Mouse (Mus musculus) midbrain, embryonic 11.5 days (tissue): ENCODE measurements around the gene Lrrc25. TPM values are rescaled to one million over a fixed set of nuclear protein-coding genes. Genes with fewer than 3 reads are reported as not detected.
"Not testable (repeated sequence)": the region's sequence is repeated elsewhere in the genome, so short reads cannot be mapped to it uniquely, and the experiment has no call there.

Source experiments
- ATAC-seq: fragments of 200-750 bp; cut with Nextera tagmentation; 2 replicates; pipeline ENCODE4 v1.8.0; 2017; ENCODE audit warnings: moderate TSS enrichment, moderate library complexity; ENCODE audit not compliant: low FRiP score
- DNase-seq: peaks from one replicate; pipeline ENCODE4 v3.0.0; 2015; ENCODE audit warnings: low spot score; ENCODE audit errors: missing footprints
- H3K27ac ChIP-seq: fragments of 300-500 bp; sonication (generic); 2 replicates; pipeline ENCODE4 v1.5.1; 2014; ENCODE audit warnings: low read depth, low read length
- H3K27me3 ChIP-seq: fragments of 300-500 bp; sonication (generic); 2 replicates; pipeline ENCODE4 v1.6.1; 2014; ENCODE audit warnings: mild to moderate bottlenecking, low read length, moderate library complexity, mixed read lengths; ENCODE audit not compliant: control insufficient read depth, insufficient read depth
- H3K36me3 ChIP-seq: fragments of 300-500 bp; sonication (generic); 2 replicates; pipeline ENCODE4 v1.6.1; 2014; ENCODE audit warnings: mild to moderate bottlenecking, low read length, moderate library complexity, mixed read lengths; ENCODE audit not compliant: control insufficient read depth, insufficient read depth
- H3K4me1 ChIP-seq: fragments of 300-500 bp; sonication (generic); 2 replicates; pipeline ENCODE4 v1.6.1; 2014; ENCODE audit warnings: low read length; ENCODE audit not compliant: control insufficient read depth, insufficient read depth
- H3K4me2 ChIP-seq: fragments of 300-500 bp; sonication (generic); 2 replicates; pipeline ENCODE4 v1.6.1; 2014; ENCODE audit warnings: mild to moderate bottlenecking, moderate library complexity
- H3K4me3 ChIP-seq: fragments of 300-500 bp; sonication (generic); 2 replicates; pipeline ENCODE4 v1.5.1; 2014; ENCODE audit warnings: low read depth, low read length
- H3K9ac ChIP-seq: fragments of 300-500 bp; sonication (generic); 2 replicates; pipeline ENCODE4 v1.6.1; 2014; ENCODE audit warnings: low read length
- H3K9me3 ChIP-seq: fragments of 300-500 bp; sonication (generic); 2 replicates; pipeline ENCODE4 v1.6.1; 2016; ENCODE audit warnings: low read length; ENCODE audit not compliant: control insufficient read depth
- WGBS: fragments of 180-500 bp; shearing (Covaris S2); extraction: QIAGEN DNeasy Blood & Tissue Kit; methylation state at CpG from one replicate; pipeline ENCODE4 v1.1.7; 2014; 5-methylcytosine and 5-hydroxymethylcytosine counted together
- polyA plus RNA-seq: library from polyadenylated mRNA; unstranded; fragments of >200 nt; fragmentation: Nextera tagmentation; extraction: Ambion mirVana; gene quantifications from 2 replicates; pipeline ENCODE4 v1.2.1, GENCODE M21; 2014

Lrrc25 gene
- polyA plus RNA-seq, 1 experiment from 2014 or later: 1.2 TPM

DNA sequence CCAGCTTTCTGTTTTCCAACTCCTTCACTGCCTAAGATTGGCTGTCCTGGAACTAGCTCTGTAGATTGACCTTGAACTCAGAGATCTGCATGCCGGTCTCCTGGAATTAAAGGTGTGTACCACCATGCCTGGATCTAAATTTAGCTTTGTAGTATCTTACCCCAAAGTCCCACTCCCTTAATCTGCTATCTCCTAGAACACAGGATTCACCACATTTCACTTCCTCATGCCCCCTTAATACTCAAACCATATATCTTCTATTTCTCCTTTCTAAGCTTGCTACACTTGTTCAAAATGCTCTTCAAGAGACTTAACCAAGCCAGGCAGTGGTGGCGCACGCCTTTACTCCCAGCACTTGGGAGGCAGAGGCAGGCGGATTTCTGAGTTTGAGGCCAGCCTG, 28.0 kb upstream of the Lrrc25 start:
- H3K4me3 ChIP-seq, H3K9me3 ChIP-seq, H3K27me3 ChIP-seq, H3K27ac ChIP-seq, DNase-seq, H3K4me2 ChIP-seq, H3K4me1 ChIP-seq, ATAC-seq, H3K36me3 ChIP-seq, H3K9ac ChIP-seq: not testable (repeated sequence)
- WGBS: 93% methylated on average over 4 of the region's 4 CpGs

DNA sequence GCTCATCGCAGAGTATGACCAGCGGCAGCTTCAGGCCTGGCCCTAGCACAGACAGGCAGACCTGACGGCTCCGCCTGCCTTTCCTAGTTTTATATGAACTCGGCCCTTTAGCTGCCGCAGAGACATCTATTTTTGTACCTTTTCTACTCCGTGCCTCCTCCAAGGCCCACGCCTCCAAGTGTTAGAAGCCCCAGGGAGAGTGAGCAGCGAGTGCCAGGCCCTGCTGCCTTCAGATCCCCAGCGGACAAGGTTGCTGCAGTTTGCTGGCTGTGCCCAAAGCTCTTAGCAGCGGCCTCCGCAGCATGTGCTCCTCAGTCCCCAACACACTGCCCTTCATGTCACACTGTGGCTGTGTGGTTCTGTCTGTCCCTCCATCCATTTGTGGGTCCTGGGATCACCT, 24.4 kb upstream of the Lrrc25 start:
- no peak overlapping the region for H3K4me3 ChIP-seq
- 89% methylated on average over 12 of the region's 12 CpGs for WGBS
- H3K4me2 ChIP-seq: no peak overlapping the region
- H3K9me3 ChIP-seq: no peaks in the 10 kb centered on the region
- DNase-seq (no peak), ATAC-seq (no peak)
- peaks cover 3% of the 10 kb centered on the region; the same call in 1 of the 2 replicates for H3K27me3 ChIP-seq
- no peak overlapping the region for H3K9ac ChIP-seq
- H3K27ac ChIP-seq: no peak overlapping the region
- H3K4me1 ChIP-seq: peaks cover 11% of the 10 kb centered on the region
- H3K36me3 ChIP-seq: 0 out of 2 replicates have a peak, but pooled peaks cover 3% of the 10 kb centered on the region

- H3K4me3 ChIP-seq: no peak overlapping the region
- H3K36me3 ChIP-seq: 0 out of 2 replicates have a peak, but pooled peaks cover 3% of the 10 kb centered on the region
- no peak overlapping the region for H3K4me2 ChIP-seq
- peaks cover 6% of the 10 kb centered on the region; the same call in 1 of the 2 replicates for H3K27me3 ChIP-seq
- WGBS: 50% methylated on average over 8 of the region's 8 CpGs
- DNase-seq (peak; percentile 83), ATAC-seq (no peak)
- no peak overlapping the region for H3K27ac ChIP-seq
- H3K9me3 ChIP-seq: no peaks in the 10 kb centered on the region
- peak overlapping the region; percentile 25; the same call in 1 of the 2 replicates for H3K9ac ChIP-seq
- H3K4me1 ChIP-seq: peaks cover 19% of the 10 kb centered on the region
These were observed 22.8 kb upstream of the Lrrc25 start for GRCm38 (mm10) chr8:70593173-70593572.

DNA sequence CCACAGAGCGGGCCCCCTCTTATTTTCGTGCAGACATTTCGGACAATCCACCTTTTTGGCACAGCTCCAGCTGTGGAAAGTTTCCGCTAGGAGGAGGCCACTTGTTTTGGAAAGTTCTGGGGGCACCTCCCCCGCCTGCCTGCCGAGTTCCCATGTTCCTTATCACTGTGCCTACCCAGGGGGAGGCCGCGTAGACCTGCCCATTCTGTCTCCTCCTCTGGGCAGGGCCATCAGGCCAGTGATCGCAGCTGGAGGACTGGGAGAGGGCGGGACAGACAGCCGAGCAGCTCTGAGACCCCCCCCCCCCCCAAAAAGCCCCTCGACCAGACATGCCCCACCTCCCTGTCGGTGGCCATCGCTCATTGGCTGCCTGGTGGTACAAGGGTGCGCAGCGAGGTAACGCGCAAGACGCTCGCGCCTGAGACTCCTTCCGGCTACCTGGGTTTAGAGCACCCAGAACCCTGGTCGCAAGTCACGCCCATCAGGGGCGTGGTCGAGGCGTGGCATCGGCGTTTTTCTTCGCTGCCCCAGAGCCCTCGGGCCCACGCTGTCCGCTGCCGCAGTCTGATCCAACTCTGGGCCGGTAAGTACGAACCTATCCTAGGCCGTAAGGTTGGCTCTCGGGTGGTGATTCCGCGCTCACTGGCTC, 21.9 kb upstream of the Lrrc25 start, which contains the start of gene Isyna1:
Isyna1 (plus strand) TSS at position 413 of the 649 bp plus-strand sequence.
- no peaks in the 10 kb centered on the region for H3K9me3 ChIP-seq
- under 1% methylated on average over 39 of the region's 40 CpGs for WGBS
- H3K9ac ChIP-seq: peak within 1 kb of the TSS; percentile 70
- peaks cover 28% of the 10 kb centered on the region for H3K4me1 ChIP-seq
- H3K27me3 ChIP-seq: peaks cover 6% of the 10 kb centered on the region; the same call in 1 of the 2 replicates
- H3K27ac ChIP-seq: peak within 1 kb of the TSS; percentile 20; the same call in 1 of the 2 replicates
- H3K36me3 ChIP-seq: 0 out of 2 replicates have a peak, but pooled peaks cover 3% of the 10 kb centered on the region
- H3K4me3 ChIP-seq: peak within 1 kb of the TSS; percentile 58
- peak within 1 kb of the TSS; percentile 98 for H3K4me2 ChIP-seq
- peak; percentile 99 for DNase-seq
- ATAC-seq: peak; percentile 79

DNA sequence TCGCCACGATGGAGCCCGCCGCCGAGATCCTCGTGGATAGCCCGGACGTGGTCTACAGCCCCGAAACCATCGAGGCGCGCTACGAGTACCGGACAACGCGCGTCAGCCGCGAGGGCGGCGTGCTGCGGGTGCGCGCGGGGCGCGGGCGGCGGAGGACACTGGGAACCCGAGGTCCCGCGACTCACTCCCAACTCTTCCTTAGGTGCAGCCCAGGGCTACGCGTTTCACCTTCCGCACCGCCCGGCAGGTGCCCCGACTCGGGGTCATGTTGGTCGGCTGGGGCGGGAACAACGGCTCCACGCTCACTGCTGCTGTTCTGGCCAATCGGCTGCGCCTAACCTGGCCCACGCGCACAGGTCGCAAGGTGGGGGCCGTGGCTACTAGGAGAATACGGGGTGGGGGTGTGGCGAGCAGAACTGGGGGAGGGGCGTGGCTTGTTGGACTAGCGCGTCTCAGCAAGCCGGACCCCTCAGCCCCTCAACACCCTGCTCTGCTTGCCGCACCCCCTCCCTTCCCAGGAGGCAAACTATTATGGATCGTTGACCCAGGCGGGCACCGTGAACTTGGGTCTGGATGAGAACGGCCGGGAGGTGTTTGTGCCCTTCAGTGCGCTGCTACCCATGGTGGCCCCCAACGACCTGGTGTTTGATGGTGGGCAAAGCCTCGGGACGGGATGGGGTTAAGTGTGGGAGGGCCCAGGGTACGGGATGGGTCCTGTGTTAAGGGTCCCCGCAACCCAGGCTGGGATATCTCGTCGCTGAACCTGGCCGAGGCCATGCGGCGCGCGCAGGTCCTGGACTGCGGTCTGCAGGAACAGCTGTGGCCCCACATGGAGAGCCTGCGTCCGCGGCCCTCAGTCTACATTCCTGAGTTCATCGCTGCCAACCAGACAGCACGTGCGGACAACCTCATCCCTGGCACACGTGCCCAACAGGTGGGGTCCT, 21.1 kb upstream of the Lrrc25 start:
- Histone ChIP-seq H3K4me1 (peaks cover 36% of the 10 kb centered on the region), H3K27me3 (peaks cover 6% of the 10 kb centered on the region; the same call in 1 of the 2 replicates), H3K4me2 (peak overlapping the region; percentile 98), H3K36me3 (0 out of 2 replicates have a peak, but pooled peaks cover 3% of the 10 kb centered on the region), H3K9ac (peak overlapping the region; percentile 70), H3K27ac (peak overlapping the region; percentile 20; the same call in 1 of the 2 replicates), H3K4me3 (peak overlapping the region; percentile 58), H3K9me3 (no peaks in the 10 kb centered on the region)
- DNase-seq (peak; percentile 89), ATAC-seq (peak; percentile 14)
- 11% methylated on average over 82 of the region's 82 CpGs for WGBS

DNA sequence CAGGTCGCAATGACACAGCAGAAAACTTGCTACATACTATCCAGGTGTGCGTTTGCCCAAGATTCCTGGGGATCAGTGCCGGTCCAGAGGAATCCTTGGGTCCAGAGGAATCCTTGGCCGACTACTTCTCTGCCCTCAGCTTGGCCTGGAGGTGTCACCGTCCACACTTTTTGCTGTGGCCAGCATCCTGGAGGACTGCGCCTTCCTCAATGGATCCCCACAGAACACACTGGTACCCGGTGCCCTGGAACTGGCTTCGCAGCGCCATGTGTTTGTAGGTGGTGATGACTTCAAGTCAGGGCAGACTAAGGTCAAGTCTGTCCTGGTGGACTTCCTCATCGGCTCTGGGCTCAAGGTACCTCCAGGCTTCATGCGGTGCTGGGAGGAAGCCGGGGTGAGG, 20.1 kb upstream of the Lrrc25 start:
- Histone ChIP-seq H3K4me1 (peaks cover 45% of the 10 kb centered on the region), H3K9me3 (no peaks in the 10 kb centered on the region), H3K4me3 (no peak overlapping the region), H3K9ac (no peak overlapping the region), H3K4me2 (no peak overlapping the region), H3K27ac (no peak overlapping the region), H3K27me3 (peaks cover 6% of the 10 kb centered on the region; the same call in 1 of the 2 replicates), H3K36me3 (no peaks in the 10 kb centered on the region)
- ATAC-seq: no peak
- 93% methylated on average over 12 of the region's 12 CpGs for WGBS
- DNase-seq: no peak

GRCm38 (mm10) chr8:70596216-70596615, 19.7 kb upstream of the Lrrc25 start:
- no peak overlapping the region for H3K9ac ChIP-seq
- 94% methylated on average over 18 of the region's 18 CpGs for WGBS
- peaks cover 49% of the 10 kb centered on the region for H3K4me1 ChIP-seq
- no peak overlapping the region for H3K4me3 ChIP-seq
- H3K4me2 ChIP-seq: no peak overlapping the region
- peaks cover 6% of the 10 kb centered on the region; the same call in 1 of the 2 replicates for H3K27me3 ChIP-seq
- DNase-seq (no peak), ATAC-seq (no peak)
- H3K36me3 ChIP-seq: no peaks in the 10 kb centered on the region
- no peak overlapping the region for H3K27ac ChIP-seq
- H3K9me3 ChIP-seq: no peaks in the 10 kb centered on the region

DNA sequence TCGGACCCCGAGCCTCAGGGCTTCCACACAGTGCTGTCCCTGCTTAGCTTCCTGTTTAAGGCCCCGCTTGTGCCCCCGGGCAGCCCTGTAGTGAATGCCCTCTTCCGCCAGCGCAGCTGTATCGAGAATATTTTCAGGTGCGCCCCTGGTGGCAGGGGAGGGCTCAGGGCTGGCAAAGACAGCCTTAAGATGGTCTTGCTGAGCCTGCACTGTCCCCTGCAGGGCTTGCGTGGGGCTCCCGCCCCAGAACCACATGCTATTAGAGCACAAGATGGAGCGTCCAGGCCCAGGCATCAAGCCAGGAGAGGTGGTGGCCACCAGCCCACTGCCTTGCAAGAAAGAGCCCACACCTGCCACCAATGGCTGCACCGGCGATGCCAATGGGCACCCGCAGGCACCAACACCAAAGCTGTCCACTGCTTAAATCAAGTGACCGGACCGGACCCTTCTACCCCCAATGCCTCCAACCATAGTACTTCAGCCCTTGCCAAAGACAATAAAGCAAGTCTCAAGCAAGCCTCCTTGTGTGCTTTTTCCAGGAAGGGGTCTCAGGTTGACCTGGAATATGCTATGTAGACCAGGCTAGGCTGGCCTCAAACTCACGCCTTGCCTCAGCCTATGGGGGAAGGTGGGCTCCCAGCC, 19.1 kb upstream of the Lrrc25 start:
- 79% methylated on average over 17 of the region's 17 CpGs for WGBS
- H3K36me3 ChIP-seq: no peaks in the 10 kb centered on the region
- DNase-seq (peak; percentile 89), ATAC-seq (no peak)
- no peak overlapping the region for H3K9ac ChIP-seq
- no peak overlapping the region for H3K4me3 ChIP-seq
- peaks cover 6% of the 10 kb centered on the region; the same call in 1 of the 2 replicates for H3K27me3 ChIP-seq
- H3K27ac ChIP-seq: no peak overlapping the region
- H3K4me2 ChIP-seq: no peak overlapping the region
- no peaks in the 10 kb centered on the region for H3K9me3 ChIP-seq
- peaks cover 52% of the 10 kb centered on the region for H3K4me1 ChIP-seq
